Mouse (Mus musculus) left cerebral cortex, postnatal 36 days (tissue): ENCODE data around the gene Celsr2. TPM values are rescaled to one million over a fixed set of nuclear protein-coding genes. Genes with fewer than 3 reads are reported as not detected.

ENCODE experiments used
- DNase-seq, 2 experiments: peaks; one replicate each; pipeline ENCODE4 v3.0.0; 2021 to 2022; ENCODE audit warnings: low spot score in 2 of 2, mixed read lengths in 1 of 2
- intact Hi-C: fragments of 180-260 bp; cut with DNase I; formaldehyde crosslinking; loops from one replicate; pipeline ENCODE4 v1.15.1; 2025
- total RNA-seq, 2 experiments: library from RNA; stranded (reverse); gene quantifications; 2 replicates each; pipeline ENCODE4 v1.2.3; 2021

Gene Celsr2
- total RNA-seq, 2 experiments from 2014 or later = 168 to 174 TPM

GRCm38 (mm10) chr3:108342185-108342584, 73.2 kb downstream of the Celsr2 start:
- DNase-seq = no peak
- intact Hi-C loops = no loop called here

- DNase-seq = no peak
- intact Hi-C loops = no loop called here
Observed at GRCm38 (mm10) chr3:108341040-108341439, 74.3 kb downstream of the Celsr2 start.

Other genes with a start within 250 kb of the Celsr2 start
- gene Amigo1, start 229.2 kb downstream of the Celsr2 start, total RNA-seq = 10 to 100 TPM; 71.3 to 78.0 TPM
- 10 to 100 TPM; 15.0 to 21.4 TPM for gene Cyb561d1, start 214.3 kb downstream of the Celsr2 start, total RNA-seq
- gene Atxn7l2, start 204.6 kb downstream of the Celsr2 start, total RNA-seq = 10 to 100 TPM; 20.5 to 32.5 TPM
- gene Sypl2, start 188.9 kb downstream of the Celsr2 start, total RNA-seq = 1 to 10 TPM; 1.0 to 1.9 TPM
- gene Psma5, start 158.6 kb downstream of the Celsr2 start, total RNA-seq = 10 to 100 TPM; 68.7 to 77.3 TPM
- gene Sort1, start 131.5 kb downstream of the Celsr2 start, total RNA-seq = 100 to 1,000 TPM; 299 to 314 TPM
- gene Mybphl, start 50.6 kb downstream of the Celsr2 start, total RNA-seq = under 1 TPM in 1 of 2 experiments, not detected in 1; 0.25 TPM
- gene Psrc1, start 31.7 kb downstream of the Celsr2 start, total RNA-seq = 10 to 100 TPM; 12.9 to 18.3 TPM
- gene Sars, start 29.7 kb upstream of the Celsr2 start, total RNA-seq = 100 to 1,000 TPM; 202 to 231 TPM
- 1 to 10 TPM; 1.9 to 2.7 TPM for gene 1700013F07Rik, start 118.6 kb upstream of the Celsr2 start, total RNA-seq
- gene 5330417C22Rik, start 121.0 kb upstream of the Celsr2 start, total RNA-seq = 10 to 100 TPM; 34.2 to 37.8 TPM
- 10 to 100 TPM; 43.2 to 44.7 TPM for gene Tmem167b, start 146.9 kb upstream of the Celsr2 start, total RNA-seq
- 10 to 100 TPM; 24.3 to 27.1 TPM for gene Taf13, start 156.1 kb upstream of the Celsr2 start, total RNA-seq
- gene Wdr47, start 175.7 kb upstream of the Celsr2 start, total RNA-seq = 100 to 1,000 TPM; 126 TPM
- gene Clcc1, start 238.4 kb upstream of the Celsr2 start, total RNA-seq = 10 to 100 TPM; 29.9 to 33.1 TPM